Mouse (Mus musculus): ENCODE measurements around the gene Gm20458.

The Gm20458 gene

DNA sequence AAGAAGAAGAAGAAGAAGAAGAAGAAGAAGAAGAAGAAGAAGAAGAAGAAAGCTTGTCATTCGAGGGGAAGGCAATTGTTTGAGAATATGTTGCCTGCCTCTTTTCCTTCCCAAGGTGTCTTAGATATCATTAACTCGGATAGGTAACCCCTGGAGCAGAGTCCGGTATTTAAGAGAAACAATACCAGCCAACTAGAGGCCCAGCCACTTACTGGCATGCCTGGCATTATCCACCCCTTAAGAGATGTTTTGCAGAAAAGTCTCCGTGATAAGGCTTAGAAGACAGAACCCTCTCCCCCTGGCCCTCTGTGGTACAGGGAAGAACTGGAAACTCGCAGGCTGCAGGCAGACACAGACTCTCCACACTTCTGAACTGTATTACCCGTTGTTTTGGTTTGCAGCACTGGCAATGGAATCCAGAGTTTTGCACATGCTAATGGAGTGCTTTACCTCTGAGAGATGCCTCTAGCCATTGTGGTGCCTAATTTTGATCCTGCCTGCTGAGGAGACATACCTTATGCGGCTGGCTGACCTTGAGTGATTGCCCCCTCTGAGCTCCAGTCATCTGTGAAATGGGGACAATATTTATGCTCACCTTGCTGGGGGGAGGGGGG lies 6.8 kb upstream of the Gm20458 start:
- no peak for DNase-seq

DNA sequence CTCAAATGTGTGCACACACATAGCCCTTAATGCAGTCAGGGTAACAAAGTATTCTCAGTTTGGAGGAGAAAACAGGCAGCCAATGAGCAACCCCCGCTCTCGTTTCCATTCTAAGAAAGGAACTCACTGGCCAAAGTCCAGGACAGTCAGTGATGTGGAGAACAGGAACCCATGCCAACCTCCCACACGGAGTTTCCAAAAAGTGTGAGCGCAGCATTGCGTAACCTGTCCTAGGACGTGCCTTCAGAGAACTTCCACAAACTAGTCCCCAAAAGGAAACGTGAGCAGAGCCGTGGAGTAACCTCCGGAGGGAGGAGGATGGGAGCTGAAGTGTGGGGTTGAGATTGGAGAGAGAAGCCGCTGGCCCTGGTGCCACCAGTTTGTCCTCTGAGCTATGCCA lies 5.9 kb upstream of the Gm20458 start:
- DNase-seq: no peak

DNA sequence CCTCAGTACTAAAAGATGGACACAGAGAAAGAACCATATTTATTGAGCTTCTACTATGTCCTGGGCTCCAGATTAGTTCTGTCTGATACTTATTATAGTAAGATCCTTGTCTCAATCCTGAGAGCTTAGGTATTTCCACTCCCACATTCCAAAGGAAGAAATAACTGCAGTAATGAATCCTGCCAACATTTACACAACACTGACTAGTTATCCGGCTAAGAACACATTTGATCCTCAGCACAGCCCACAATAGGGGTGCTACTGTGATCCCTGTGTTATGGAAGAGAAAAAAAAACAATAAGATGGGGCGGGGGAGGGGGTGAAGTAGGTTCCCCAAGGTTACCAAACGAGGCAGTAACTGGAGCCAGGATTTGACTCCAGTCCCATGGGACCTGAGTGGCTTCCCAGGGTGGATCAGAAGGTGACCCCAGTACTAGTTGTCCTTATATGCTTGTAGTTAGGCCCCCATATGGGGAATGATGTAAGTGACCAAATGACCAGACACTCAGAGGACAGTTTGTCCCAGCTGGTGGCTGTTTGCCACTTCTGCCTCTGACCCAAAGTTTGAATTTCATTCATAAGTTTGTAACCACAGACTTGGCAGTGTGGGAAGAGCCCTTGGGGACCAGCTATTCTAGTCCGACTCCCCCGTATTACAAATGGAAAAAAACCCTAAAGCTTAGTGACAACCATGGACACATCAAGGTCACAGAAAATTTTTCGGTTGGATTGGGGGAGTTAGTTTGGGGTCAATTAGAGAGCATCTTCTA lies 5.2 kb upstream of the Gm20458 start:
- DNase-seq: no peak

DNA sequence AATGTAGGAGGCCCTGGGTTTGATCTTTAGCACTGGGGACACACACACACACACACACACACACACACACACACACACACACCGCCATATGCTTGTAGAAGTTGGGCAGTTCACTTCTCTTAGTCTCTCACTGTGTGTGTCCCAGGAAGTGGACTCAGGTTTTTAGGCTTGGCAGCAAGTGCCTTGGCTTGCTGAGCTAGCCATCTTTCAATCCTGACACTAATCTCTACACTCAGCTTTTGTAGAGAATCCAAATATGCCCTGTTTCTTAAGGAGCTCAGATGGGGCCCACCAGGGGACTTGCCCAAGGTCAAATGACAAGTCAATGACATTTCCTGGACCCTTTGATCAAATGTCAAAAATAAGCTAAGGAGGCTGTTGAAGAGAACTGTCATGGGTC lies 4.4 kb upstream of the Gm20458 start:
- no peak for DNase-seq

DNA sequence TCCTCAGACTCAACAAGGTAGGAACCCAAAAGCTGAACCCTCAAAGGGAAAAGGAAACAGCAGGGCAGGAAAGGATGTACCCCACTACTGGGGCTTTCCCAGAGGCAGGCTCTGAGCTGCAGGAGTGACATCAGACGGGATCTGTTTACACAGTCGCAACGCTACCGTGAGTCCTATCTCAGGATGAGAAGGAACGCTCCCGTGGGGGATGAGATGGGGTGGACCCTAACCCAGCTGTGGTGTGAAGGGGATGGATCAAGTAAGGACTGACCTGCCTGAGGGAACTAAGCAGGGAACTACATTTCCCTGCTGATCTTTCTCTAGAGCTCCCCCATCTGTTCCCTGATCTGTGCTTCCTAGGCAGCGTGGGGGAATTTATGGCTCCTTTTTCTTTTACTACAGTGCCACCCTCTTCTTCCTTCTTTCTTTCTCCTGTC lies 3.9 kb upstream of the Gm20458 start, which contains the start of gene Sys1:
Gene Sys1, plus strand, starts transcription at position 101 of the 437 bp plus-strand sequence.
- DNase-seq: no peak

DNA sequence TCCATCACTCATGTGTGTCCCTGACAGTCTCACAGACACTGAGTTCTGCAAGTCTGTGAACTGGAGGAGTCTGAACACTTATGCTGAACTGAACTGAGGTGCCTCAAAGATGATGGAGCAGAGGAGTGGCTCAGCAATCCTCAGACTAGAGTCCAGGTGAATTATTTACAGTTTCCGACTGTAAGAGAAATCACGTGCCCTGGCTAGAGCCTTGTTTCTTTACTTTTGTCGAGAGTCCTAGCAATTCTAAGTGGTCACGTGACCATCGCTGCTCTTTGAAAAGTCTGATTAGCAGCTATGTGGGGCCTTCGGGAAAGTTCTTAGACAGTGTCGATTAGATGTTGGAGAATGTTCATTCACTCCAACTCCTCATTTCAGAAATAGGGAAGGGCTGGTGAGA lies 2.8 kb upstream of the Gm20458 start:
- DNase-seq: no peak

DNA sequence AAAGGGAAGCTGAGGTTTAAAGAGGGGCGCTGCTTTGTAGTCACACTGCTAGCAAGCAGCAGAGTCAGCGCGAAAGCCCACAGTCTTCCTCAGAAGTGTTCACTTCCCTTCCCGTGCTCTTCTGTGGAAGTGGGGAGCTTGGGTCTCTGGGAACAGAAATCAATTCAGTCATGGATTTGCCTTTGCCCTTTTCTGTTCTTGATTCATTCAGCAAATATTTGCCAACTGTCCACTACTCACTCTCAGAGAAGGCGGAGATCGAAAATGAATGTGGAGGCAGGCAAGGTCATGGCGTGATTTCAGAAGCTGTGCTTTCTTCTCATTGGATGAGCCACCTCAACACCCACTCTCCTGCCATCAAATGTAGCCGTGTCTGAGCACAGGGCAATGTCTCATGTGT lies 2.2 kb upstream of the Gm20458 start:
- DNase-seq: no peak

DNA sequence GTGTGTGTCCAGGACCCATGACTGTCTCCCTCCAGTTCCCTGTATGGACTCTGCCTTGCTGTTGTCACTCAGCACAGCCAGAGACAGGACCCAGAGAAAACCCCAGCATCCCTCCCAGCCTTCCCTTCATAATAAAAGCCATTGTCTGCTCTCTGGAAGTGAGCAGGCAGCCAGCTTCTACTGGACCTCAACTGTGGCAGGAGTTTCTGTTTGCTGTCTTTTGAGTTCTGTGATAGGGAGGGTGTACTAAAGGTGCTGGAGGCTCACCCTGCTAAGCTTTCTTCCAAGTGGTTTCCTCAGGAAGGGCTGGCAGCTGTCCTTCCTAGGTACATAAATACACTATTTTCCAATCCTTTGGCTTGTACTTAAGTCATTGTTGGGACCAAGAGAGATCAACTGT lies 4.4 kb downstream of the Gm20458 start:
- no peak for DNase-seq

DNA sequence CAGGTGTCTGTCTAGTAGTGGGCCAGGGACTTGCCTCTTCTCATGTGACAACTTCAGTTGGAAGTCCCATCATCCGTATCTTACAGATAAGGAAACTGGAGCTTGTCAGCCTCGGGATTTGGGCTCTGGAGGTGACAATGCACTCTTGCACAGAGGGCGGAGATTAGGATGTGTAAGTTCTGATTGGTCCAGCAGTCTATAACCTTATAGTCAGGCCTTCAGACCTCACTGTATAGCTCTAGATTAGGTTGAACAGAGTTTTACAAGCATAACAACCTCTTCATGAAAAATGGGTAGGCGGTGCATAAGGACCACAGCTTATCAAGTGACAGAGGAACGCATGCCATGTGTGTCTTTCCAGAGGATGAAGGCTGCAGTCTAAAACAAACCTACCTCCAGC lies 6.0 kb downstream of the Gm20458 start:
- no peak for DNase-seq

DNA sequence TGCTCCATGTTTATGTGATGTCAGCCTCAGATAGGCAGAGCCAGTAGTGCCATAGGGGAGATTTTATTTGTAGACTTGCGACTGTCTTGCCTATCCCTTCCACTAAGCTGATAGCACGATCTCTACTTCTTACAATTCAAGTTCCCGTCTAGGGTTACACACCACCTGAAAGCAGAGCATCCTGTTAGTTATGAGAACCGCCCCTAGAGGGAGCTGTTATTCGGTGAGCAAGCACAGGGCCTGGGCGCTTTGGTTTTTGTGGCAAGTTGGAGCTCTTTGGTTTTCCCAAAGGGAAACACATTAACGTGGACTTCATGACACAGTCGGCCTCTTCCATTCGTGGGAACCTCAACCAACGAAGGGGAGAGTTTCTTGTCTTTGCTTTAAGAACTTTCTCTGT lies 9.5 kb downstream of the Gm20458 start:
- DNase-seq: no peak

DNA sequence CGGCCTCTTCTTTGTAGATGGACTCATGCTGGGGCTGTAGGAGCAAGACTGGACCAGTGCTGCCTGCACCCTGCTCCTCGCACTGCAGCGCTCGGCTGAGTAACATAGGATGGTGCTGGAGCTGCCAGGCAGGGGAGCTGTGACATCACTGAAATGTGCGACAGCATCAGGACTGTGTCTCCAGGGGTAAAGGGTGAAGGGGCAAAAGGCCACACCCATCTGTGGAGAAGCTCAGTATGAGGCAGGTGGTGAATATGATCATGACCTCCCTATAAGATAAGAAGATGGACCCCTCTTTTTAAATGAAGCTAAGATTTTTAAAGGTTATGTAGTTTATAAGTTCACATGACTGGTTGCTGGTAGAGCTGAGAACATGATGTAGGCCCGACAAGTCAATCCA lies 12.9 kb downstream of the Gm20458 start, which contains the start of gene Trp53tg5:
Gene Trp53tg5, minus strand, starts transcription at position 101 of the 400 bp plus-strand sequence.
- no peak for DNase-seq

DNA sequence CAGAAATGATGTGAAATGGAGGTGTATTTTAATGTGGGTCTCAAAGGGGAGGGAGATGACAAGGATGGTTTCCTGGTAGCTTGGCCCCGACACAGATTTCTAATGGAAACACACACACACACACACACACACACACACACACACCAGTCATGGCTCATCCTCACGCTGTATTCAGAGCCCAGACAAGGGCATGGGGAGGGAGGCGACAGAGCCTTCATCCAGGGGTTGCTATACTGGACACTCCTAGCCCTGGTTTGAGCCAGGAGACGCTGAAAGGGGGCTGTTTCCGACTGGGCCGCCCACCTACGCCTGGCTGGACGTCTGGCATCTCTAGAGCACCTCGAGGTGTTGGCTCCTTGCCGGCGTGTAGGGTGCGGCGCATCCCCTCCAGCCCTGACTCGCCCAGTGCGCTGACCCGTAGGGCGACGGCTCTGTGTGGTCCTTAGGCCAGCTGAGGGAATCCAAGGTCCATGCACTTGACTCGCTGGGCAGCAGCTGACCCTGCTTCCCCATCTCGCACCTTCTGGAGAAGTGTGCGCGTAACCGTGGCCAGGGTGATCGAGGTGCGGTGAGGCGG lies 25.0 kb downstream of the Gm20458 start, which contains the start of gene Dbndd2:
Gene Dbndd2, plus strand, starts transcription at position 426 of the 577 bp plus-strand sequence.
- no peak for DNase-seq

DNA sequence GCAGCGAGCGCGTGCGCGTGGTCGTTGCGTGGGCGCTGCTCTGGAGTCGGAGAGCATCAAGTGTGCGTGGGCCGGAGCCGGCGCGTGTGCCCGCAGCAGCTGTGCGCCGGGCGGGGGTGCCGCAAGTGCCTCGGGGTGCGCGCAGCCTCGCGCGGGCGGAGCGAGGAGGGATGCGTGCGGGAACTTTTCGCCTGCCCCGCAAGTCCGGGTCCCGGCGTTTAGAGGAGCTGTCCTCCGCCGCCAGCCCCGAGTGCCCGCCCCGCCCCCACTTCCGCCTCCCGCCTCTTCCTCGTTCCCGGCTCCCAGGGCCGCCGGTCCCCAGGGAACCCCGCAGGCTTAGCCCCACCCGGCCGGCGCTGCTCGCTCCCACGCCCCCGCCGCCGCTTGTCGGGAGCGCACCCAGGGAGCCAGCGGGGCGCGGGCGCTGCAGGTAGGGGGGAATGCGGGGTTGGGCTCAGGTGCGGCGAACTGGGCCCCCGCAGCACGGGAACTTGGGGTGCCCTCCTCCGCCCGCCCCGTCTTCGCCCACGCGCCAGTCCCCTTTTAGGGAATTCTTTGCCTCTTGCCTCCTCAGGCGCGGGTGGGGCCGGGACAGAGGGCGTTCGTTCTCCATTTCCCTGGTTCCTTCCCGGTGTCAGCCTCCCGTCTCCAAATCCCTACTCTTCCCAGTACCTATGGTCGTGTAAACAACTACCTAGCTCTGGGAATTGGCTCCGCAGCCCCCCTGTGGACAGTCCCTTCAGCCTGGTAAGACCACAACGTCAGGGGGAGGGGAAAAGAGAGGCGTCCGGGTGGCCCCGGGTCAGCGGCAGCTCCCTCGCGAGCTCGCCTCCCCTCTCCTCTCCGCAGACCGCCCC lies 25.7 kb downstream of the Gm20458 start:
- peak; percentile 87 for DNase-seq

DNA sequence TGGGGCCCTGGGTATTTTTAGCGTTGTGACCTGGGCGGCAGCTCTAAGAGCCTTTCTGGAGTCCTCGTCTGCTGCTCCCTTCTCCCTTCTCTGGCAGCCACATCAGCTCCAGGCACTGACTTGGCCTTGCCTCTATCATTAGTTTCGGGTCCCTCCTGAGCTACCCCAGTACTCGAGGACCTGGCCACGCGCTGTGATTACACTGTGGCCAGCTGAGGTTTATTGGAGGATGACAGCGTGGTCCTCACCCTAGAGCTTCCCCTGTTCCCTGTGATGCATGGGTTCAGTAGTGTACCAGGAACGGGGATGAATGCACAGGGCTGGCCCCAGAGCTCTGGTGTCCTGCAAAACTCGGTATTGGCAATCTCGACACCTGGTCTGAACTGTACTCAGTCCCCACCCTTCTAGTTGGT lies 26.4 kb downstream of the Gm20458 start:
- DNase-seq: no peak

DNA sequence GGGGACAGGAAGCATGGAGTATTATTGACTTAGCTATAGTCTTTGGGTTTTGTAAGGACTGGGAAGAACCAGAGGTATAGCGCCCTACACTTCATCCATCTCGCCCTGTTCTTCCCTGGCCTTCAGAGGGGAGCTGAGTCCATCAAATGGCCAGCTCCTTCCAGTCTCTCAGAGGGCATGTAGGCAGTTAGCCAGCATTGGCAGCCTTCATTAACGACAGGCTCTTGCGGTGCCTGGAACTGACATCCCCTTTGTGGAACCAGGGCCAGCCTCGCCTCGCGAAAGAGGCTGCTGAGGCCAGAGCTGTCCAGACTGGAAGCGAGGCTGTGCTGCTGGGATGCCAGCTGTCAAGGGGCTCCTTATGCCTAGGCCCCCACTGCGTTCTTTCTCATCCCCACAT lies 27.0 kb downstream of the Gm20458 start:
- DNase-seq: peak; percentile 85

DNA sequence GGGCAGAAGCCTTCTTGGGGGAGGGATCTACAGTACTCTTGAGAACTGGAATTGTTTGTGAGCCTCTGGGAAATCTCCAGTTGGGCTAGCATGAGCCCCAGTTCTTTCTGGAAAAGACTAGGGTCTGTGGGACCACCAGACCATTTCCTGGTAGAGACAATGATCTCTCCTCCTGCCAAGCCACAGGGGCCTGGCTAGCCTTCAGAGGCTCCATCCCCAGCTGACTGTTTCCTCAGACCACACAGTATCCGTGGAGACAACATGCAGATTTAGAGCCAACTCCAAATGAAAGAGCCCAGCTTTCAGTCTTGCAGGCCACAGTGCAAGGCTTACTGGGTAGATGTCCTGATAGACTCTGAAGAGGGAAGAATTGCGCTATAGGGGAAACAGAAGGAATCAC lies 33.4 kb downstream of the Gm20458 start:
- DNase-seq: peak; percentile 45

DNA sequence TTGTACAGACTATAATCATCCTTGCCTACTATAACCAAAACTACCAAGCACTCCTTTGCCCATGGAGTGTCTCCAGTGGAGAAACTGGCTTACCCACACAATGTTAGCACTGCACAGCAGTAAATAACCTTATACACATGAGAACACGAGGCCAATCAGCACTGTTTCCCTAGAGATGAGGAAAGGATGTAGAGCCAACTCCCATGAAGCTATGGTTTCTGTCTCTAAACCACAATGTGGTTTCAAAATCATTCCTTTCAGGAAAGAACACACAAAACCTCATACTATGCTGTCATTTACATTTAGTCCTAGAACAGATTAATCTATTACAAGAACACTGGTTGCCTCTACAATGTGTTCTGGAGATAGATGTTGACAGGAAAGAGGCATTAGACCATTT lies 35.6 kb downstream of the Gm20458 start:
- no peak for DNase-seq

DNA sequence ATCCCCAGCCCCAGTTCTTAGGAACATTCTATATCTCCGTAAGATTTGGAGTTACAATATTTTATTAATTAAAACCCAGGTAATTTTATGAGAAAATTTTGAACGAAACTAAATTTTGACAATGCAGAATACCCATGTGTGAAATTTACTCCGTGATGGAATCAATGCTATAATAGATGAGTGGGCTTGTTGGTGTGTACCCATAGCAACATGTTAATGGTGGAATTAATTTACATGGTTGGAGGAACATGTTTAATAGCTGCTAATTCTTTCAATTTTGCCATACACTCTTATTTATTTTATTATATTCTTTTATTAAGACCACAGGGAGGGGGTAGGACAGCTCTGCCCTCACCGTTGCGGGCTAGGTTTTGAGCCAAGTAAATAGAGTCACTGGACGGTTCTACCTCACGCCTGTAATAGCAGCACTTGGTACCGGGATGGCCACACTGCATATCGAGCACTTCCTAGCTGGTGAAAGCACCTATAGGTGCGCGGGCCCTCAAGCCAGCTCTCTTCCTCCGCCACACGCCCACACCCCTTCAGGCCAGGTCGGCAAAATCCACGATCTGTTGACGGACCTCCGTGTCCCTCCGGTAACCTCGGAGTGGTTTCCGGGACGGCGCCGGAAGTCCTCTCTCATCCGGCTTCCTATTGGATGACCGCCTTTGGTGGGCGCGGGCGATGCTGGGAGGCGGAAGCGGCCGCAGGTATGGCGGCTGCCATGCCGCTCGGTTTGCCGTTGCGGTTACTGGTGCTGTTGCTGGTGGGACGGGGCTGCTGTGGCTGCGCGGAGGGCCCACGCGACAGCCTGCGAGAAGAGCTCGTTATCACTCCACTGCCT lies 36.3 kb downstream of the Gm20458 start, which contains the start of gene Pigt:
Gene Pigt, plus strand, starts transcription at position 674 of the 844 bp plus-strand sequence.
- DNase-seq: peak; percentile 89

DNA sequence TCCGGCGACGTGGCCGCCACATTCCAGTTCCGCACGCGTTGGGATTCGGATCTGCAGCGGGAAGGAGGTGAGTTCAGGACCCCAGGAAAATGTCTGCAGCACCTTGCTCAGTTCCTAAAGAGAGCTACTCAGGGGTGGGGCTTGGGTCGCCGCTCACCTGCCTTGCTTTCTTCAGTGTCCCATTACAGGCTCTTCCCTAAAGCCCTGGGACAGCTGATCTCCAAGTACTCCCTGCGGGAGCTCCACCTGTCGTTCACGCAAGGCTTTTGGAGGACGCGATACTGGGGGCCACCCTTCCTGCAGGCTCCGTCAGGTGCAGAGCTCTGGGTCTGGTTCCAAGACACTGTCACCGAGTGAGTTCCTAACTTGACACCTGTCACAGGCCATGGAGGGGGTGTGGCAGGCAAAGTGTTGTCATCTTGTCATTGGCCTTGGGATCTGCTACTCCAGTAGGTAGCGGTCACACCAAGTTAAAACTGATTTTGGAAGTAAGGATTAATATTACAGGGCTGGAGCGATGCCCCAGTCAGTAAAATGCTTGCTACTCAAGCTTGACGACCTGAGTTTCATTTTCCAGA lies 37.0 kb downstream of the Gm20458 start:
- DNase-seq: peak; percentile 55

DNA sequence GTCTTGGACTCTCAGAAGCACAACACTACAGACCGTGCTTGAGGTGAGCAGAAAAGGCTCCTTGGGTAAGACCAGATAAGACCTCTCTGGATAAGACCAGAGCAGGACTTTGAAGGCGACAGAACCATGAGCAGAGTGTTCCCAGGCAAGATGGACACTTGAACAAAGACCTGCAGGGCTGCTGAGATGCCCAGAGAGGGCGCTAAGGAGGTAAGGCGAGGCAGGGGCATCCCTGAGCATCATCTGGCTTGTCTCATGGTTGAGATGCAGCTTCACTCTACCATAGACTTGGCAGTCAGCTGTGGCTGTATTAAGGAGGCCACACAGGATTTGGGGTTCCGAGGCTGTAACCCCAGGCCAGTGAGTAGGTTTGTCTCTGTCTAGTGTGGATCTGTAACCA lies 38.5 kb downstream of the Gm20458 start:
- DNase-seq: no peak

DNA sequence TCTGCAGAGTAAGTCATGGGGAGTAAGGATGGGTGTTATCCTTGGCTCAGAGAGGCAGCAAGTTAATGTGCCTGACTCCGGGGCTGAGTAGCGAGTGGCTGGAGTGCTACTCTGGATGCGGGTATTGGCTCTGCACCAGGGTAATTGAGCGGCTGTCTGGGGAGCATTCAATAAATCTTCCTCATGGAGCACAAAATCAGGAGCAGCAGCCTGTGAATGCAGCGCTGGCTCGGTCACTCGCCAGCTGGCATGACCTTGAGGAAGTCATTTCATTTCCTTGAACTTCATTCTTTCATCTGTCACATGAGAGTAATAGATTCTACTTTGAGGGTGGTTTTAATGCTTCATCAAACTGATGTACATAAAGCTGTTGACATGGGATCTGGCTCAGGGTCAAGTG lies 39.7 kb downstream of the Gm20458 start:
- no peak for DNase-seq

DNA sequence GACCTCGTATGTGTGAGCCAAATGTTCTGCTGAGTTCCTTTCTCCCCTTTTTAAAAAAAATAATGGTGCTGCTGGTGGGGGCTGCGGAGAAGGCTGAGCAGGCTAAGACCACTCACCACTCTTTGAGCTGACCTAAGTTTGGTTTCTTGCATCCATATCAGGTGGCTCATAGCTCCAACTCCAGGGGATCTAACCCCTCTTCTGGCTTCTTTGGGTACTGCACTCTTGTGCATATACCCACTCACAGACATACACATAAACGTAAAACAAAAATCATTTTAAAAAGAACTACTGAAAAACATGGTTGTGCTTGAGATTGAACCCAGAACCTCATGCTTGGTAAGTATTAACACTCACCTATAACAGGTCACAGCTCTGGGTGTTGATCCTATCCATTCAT lies 44.2 kb downstream of the Gm20458 start:
- no peak for DNase-seq

Data from cerebellum, adult 9-11 months (tissue).